Mouse (Mus musculus) frontal cortex, adult 2 months (tissue): ENCODE data around the gene Ints7. TPM values are rescaled to one million over a fixed set of nuclear protein-coding genes. Genes with fewer than 3 reads are reported as not detected.

Experiments used
- DNase-seq, 2 experiments: peaks; one replicate each; pipeline ENCODE4 v3.0.0; 2022; ENCODE audit warnings: low spot score in 1 of 2; ENCODE audit errors: extremely low spot score in 1 of 2
- polyA plus RNA-seq: library from polyadenylated mRNA; depleted of rRNA; stranded (reverse); fragments of >200 nt; gene quantifications from 2 replicates; pipeline ENCODE4 v1.2.3, GENCODE M21; 2012

Gene Ints7
- polyA plus RNA-seq, 1 experiment = 44.2 TPM

GRCm38 (mm10) chr1:191583836-191584235 lies 8.4 kb downstream of the Ints7 start:
- no peak for DNase-seq

DNA sequence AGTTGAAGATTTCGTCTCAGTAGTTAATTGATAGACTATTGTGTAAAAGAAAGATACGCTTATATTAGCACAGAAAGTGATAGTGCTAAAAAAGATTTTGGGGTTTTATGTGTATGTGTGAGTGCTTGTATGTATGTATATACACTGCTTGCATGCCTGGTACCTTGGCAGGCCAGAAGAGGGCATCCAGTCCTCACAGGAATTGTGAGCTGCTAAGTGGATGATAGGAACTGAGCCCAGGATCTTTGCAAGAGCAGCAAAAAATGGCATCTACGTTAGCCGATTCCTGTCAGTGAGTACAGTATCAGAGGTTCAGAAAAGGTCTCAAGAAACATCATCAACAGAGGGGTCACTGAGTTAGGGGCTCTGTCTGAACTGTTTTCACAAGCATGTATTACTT lies 9.0 kb downstream of the Ints7 start:
- no peak for DNase-seq

GRCm38 (mm10) chr1:191585704-191586103 lies 10.3 kb downstream of the Ints7 start:
- DNase-seq = peak in 1 of 2 experiments; percentile 33

- DNase-seq = no peak
Measured at GRCm38 (mm10) chr1:191587062-191587461, 11.6 kb downstream of the Ints7 start.

GRCm38 (mm10) chr1:191588749-191589148 lies 13.3 kb downstream of the Ints7 start:
- DNase-seq = no peak

DNA sequence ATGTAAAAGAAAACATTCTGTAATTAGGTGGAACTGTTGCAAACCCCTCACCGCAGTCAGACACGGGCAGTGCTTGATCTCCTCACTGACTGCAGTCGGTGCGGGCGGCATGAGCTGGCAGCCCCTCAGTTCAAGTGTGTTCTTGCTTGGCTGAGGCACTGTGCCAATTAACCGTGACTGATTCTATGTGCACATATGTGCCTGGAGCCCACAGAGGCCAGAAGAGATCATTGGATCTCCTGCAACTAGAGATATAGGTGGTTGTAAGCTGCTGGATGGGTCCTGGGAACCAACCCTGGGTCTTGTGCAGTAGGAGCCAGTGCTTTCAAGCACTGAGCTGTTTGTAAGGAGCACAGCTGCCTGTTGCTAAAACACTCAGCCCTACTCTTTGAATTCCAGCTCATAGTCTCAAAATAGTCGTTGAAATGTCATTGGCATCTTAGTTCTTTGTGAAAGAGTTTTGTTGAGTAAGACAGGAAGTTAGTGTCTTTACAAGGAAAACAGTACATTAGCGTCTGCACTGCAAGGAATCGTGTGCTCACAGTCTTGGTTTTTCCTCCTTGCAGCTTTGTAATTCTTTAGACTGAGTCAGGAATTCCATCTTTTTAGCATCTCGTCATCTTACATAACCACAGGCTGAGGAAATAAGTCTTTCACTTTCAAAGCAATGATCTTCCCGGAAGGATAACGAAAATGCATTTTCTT lies 16.7 kb downstream of the Ints7 start:
- peak in 1 of 2 experiments; percentile 64 for DNase-seq

DNA sequence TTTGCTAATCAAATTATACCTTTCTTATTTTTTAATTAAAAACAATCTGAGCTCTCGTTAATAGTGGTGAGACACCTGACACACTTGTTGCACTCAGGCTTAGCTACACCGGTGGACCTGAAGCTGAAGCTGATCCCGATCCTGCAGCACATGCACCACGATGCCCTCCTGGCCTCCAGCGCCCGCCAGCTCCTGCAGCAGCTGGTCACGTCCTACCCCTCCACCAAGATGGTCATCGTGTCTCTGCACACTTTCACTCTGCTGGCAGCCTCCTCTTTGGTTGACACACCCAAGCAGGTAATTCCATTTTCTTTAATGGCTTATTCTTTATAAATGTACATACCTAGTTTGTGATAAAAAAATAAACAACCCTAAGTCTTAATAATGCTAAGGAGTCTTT lies 20.6 kb downstream of the Ints7 start:
- no peak for DNase-seq

DNA sequence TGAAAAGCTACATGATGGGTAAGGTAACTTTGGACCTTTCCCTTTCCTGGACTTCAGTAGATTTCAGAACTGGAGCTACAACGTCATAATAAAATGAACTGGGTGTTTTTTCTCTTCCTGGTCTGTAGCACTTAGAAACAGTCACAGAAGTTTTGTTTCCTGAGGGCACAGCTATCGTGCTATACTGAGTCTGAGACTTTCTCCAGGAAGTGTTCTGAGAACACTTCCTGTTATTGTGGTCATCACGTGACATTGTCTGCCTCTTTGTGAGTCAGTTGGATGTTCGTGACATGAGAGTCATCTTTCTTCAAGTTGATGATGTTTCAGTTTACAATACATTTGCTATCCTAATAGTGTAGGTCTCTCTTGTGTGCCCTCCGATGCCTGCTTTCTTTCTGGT lies 23.8 kb downstream of the Ints7 start:
- no peak for DNase-seq

DNA sequence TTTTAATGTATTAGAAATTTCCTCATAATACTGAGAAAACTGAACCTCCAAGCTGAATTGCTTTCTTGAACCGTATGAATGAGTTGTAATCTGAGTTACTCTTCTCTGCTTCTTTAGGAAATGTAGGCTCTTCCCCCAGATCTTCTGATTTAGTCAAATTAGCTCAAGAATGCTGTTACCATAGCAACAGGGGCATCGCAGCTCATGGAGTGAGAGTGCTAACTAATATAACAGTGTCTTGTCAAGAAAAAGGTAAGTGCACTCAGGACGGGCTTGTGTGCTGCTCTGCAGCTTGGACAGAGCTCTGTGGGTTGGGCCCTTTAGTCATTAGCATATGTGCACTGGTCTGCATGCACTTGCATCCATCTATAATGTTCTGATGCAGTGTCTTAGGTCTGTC lies 29.3 kb downstream of the Ints7 start:
- DNase-seq = peak in 1 of 2 experiments; percentile 70

DNA sequence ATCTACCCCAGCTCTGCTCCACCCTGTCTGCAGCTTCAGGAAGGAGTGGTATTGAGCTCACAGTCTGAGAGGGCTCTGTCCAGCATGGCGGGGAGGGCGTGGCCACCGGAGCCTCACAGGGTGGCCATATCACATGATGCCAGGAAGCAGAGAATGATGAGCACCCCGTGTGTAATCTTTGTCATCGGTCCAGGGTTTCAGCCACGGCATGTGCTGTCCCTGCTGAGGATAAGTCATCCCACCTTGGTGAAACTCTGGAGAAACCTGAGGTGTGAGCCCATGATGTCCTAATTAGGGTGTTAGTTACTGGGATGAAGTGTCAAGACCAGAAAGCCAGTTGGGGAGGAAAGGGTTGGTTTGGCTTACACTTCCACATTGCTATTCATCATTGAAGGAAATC lies 33.6 kb downstream of the Ints7 start:
- no peak for DNase-seq

GRCm38 (mm10) chr1:191609578-191609977 lies 34.1 kb downstream of the Ints7 start:
- DNase-seq = no peak

DNA sequence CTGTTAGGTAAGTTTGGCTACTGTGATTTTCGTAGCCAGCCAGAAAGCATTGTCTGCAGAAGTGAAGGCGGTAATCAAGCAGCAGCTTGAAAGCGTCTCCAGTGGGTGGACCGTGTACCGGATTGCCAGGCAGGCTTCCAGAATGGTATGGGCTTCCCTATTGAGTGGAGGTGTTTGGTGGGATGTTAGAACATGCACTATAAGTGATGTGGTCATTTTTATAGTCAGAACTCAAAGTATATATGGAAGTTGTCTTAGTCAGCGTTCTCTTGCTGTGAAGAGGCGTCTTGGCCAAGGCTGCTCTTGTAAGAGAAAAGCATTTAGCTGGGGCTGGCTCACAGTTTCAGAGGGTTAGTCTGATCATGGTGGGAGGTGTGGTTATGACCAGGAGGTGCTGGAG lies 34.9 kb downstream of the Ints7 start:
- DNase-seq = peak; percentile 74 to 86

DNA sequence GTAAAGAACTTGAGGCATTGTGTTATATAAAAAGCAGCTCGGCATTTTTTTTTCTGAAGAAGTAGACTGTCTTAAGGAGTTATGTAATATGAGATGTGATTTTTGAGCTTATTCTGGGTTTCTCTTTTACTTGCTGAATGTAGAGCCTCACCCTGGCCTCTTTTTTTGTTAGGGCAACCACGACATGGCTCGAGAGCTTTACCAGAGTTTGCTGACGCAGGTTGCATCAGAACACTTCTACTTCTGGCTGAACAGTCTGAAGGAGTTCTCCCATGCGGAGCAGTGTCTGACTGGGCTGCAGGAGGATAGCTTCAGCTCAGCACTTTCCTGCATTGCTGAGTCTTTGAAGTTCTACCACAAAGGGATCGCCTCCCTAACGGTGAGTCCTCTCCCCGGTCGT lies 36.2 kb downstream of the Ints7 start:
- peak; percentile 21 to 40 for DNase-seq

- no peak for DNase-seq
Measured at GRCm38 (mm10) chr1:191612877-191613276, 37.4 kb downstream of the Ints7 start.

DNA sequence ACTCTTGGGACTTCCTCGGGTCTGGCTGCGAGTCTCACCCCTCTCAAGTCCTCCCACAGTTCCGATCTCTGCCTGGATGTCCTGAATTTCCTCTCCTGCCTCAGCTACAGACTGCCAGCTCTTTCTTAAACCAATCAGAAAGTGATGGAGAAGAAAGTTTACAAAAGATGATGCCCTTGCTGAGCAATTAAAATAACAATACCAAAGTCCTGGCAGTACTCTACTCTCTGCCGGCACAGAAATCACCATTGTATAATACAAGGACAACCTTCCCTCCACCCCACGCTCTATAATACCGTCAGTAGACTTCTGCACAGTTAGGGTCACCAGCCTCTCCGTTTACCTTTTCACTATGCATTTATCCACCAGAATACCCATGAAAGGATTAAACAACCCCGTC lies 40.8 kb downstream of the Ints7 start:
- DNase-seq = no peak

DNA sequence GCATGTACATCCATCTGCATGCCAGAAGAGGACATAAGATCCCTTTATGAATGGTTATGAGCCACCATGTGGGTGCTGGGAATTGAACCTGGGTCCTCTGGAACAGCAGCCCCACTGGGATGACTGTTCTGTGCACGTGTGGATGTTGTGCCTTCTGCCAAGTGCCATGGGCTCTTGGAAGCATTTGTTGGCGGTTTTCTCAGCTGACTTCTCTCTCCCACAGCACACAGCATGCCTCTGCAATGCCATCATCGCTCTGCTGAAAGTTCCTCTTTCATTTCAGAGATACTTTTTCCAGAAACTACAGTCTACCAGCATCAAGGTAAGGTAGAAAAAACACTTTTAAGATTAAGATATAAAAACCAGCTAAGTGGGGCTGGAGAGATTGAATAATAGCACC lies 42.2 kb downstream of the Ints7 start:
- no peak for DNase-seq

DNA sequence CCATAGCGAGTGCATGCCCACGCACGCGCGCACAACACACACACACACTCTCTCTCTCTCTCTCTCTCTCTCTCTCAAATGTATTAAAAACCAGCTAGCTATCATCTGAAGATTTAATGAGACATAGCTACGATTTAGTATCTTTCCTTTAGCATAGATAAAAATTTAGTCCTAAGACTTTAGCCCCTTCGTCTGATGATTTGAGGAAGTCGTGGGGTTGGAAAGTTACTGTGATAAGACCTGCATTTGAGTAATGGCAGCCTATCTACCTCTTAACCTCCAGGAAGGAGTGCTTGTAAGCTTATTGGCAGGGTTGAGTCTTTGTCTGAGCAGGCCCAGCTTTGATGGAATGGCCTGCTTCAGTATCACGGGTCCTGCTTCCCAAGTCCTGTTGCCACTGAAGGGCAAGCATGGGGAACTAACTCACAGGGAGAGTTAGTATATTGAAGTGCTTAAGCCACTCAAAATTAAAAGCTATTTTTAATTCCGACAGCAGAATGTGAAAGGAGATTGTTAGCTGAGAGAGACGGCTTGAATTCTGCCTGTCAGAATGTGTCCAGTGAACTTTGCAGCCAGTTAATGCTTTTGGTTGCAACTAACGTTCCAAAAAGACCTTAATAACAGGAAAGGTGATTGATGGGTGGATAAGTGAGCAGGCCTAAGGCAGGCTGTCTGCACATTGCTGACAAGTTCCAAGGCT lies 42.8 kb downstream of the Ints7 start:
- no peak for DNase-seq

DNA sequence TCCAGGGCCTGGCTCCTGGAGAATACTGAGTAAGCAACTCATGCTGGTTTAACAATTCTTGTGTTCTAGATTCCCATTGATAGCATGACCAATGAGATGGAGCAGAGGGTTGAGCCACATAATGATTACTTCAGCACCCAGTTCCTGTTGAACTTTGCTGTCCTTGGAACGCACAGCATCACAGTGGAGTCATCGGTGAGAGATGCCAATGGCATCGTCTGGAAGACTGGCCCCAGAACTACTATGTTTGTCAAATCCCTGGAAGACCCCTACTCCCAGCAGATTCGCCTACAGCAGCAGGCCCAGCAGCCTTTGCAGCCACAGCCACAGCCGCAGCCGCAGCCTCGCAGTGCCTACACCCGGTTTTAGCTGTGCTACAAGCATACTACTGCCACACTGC lies 45.7 kb downstream of the Ints7 start:
- DNase-seq = no peak

- DNase-seq = peak in 1 of 2 experiments; percentile 62
Measured at GRCm38 (mm10) chr1:191622801-191623200, 47.4 kb downstream of the Ints7 start.

- no peak for DNase-seq
Measured at GRCm38 (mm10) chr1:191624492-191624891, 49.1 kb downstream of the Ints7 start.

- DNase-seq = no peak
Measured at GRCm38 (mm10) chr1:191625026-191625425, 49.6 kb downstream of the Ints7 start.

GRCm38 (mm10) chr1:191625620-191626019 lies 50.2 kb downstream of the Ints7 start:
- no peak for DNase-seq
